Mouse (Mus musculus): ENCODE measurements around the gene Baz2b. TPM values are rescaled to one million over a fixed set of nuclear protein-coding genes. Genes with fewer than 3 reads are reported as not detected.

Baz2b gene
- polyA plus RNA-seq, 1 experiment from 2014 or later: 15.2 TPM

DNA sequence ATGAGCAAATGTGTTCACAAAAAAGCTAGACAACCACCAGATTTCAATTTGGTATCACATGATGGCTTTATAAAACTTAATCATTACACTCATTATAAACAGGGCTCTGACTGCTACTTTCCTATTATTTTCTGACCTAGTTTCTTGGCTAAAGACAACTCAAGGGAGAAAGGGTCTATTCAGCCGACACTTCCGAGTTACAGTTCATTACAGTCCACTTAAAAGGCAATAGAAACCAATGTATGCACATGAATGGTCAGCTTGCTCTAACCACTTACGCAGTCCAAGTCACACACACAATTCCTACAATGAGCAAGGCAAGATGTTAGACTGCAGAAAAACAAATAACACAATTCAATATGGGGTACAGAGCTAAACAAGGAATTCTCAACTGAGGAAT lies 141.2 kb downstream of the Baz2b start:
- no peaks in the 10 kb centered on the region for H3K9me3 ChIP-seq (replicated peaks; ENCODE audit: control insufficient read depth, low read length)
- no peak overlapping the region for H3K4me2 ChIP-seq (ENCODE audit: low read depth, low read length)
- ATAC-seq (ENCODE audit: low read depth): no peak
- no peaks in the 10 kb centered on the region for H3K27me3 ChIP-seq (ENCODE audit: control insufficient read depth, insufficient read depth, low read depth, low read length)
- peaks cover under 1% of the 10 kb centered on the region for H3K4me1 ChIP-seq (ENCODE audit: control insufficient read depth, low read depth, low read length)
- H3K36me3 ChIP-seq (ENCODE audit: control insufficient read depth, insufficient read depth): no peaks in the 10 kb centered on the region; the same call in 1 of the 2 replicates
- H3K4me3 ChIP-seq (ENCODE audit: low read depth, low read length): no peak overlapping the region
- WGBS (ENCODE audit: insufficient replicate concordance): 82% methylated on average over 3 of the region's 3 CpGs
- H3K27ac ChIP-seq (ENCODE audit: low read length): no peak overlapping the region
- H3K9ac ChIP-seq (ENCODE audit: low read depth, low read length): no peak overlapping the region

DNA sequence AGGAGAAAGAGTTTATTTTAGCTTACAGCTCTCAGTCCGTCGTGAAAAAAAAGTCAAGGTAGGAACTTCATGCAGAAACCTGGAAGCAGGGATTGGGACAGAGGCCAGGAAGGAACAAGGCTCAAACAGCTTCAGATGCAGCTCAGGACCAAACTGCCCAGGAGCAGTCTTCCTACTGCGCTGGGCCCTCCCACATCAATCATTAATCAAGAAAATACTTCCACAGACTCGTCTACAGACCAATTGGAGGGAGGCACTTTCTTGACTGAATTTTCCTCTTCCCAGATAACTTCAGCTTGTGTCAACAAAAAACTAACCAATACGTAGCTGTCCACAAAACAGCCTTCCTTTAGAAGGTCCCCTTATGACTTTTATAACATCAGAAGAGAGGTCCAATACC lies 144.2 kb downstream of the Baz2b start:
- no peak for ATAC-seq (ENCODE audit: low read depth)
- Histone ChIP-seq H3K9ac (ENCODE audit: low read depth, low read length) (no peak overlapping the region), H3K4me2 (ENCODE audit: low read depth, low read length) (no peak overlapping the region), H3K36me3 (ENCODE audit: control insufficient read depth, insufficient read depth) (no peaks in the 10 kb centered on the region; the same call in 1 of the 2 replicates), H3K4me3 (ENCODE audit: low read depth, low read length) (no peak overlapping the region), H3K27ac (ENCODE audit: low read length) (no peak overlapping the region), H3K9me3 (replicated peaks; ENCODE audit: control insufficient read depth, low read length) (no peaks in the 10 kb centered on the region), H3K4me1 (ENCODE audit: control insufficient read depth, low read depth, low read length) (peaks cover 1% of the 10 kb centered on the region), H3K27me3 (ENCODE audit: control insufficient read depth, insufficient read depth, low read depth, low read length) (no peaks in the 10 kb centered on the region)
- 78% methylated on average over 5 of the region's 5 CpGs for WGBS (ENCODE audit: insufficient replicate concordance)

DNA sequence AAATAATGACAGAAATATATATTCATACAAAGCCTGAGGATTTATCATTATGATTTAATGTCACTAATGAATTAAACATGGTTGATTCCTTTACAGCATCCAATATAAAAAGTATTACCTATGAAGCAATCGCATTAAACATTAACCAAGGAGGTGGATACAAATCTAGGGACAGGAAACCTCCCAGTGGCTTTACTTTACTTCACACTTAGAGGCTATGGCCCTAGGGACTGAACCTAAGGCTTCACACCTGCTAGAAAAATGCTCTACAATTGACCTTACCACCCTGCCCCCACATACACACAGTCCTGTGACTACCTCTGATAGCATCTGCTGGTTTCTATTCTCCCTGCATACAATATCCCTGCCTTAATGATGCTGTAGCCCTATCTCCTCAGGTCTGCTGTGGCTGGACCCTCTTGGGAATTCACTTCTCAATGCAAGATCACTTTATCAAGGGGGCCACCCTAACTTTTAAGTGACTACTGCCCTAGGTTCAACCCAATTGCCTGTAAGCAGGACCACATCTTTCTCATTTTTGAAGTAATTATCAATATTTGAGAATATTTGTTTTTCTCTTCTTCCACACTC lies 149.4 kb downstream of the Baz2b start:
- no peaks in the 10 kb centered on the region; the same call in 1 of the 2 replicates for H3K36me3 ChIP-seq (ENCODE audit: control insufficient read depth, insufficient read depth)
- H3K9ac ChIP-seq (ENCODE audit: low read depth, low read length): no peak overlapping the region
- no peaks in the 10 kb centered on the region for H3K27me3 ChIP-seq (ENCODE audit: control insufficient read depth, insufficient read depth, low read depth, low read length)
- H3K4me3 ChIP-seq (ENCODE audit: low read depth, low read length): no peak overlapping the region
- H3K4me2 ChIP-seq (ENCODE audit: low read depth, low read length): no peak overlapping the region
- no peak for ATAC-seq (ENCODE audit: low read depth)
- H3K9me3 ChIP-seq (replicated peaks; ENCODE audit: control insufficient read depth, low read length): no peaks in the 10 kb centered on the region
- WGBS (ENCODE audit: insufficient replicate concordance): 88% methylated on average over 1 of the region's 1 CpGs
- no peak overlapping the region for H3K27ac ChIP-seq (ENCODE audit: low read length)
- peaks cover 12% of the 10 kb centered on the region for H3K4me1 ChIP-seq (ENCODE audit: control insufficient read depth, low read depth, low read length)

DNA sequence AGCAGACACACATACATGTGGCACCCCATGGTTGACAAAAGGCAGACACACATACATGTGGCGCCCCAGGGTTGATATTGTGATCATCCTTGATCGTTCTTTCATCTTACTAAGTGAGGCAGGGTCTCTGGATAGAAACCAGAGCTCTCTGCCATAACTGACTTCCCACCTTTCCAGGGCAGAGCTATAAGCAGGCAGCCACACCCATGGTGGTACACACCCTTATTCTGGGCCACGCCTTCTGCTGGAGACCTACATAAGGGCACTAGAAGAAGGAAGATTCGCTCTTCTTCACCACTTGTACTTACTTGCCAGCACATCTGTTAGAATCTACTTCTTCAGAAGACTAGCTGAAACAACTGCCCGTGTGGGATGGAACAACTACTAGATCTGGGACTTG lies 150.3 kb downstream of the Baz2b start:
- H3K9me3 ChIP-seq (replicated peaks; ENCODE audit: control insufficient read depth, low read length): no peaks in the 10 kb centered on the region
- WGBS (ENCODE audit: insufficient replicate concordance): 80% methylated on average over 5 of the region's 5 CpGs
- no peak overlapping the region for H3K4me3 ChIP-seq (ENCODE audit: low read depth, low read length)
- H3K4me1 ChIP-seq (ENCODE audit: control insufficient read depth, low read depth, low read length): peaks cover 12% of the 10 kb centered on the region
- H3K4me2 ChIP-seq (ENCODE audit: low read depth, low read length): no peak overlapping the region
- no peak overlapping the region for H3K27ac ChIP-seq (ENCODE audit: low read length)
- H3K9ac ChIP-seq (ENCODE audit: low read depth, low read length): no peak overlapping the region
- no peaks in the 10 kb centered on the region; the same call in 1 of the 2 replicates for H3K36me3 ChIP-seq (ENCODE audit: control insufficient read depth, insufficient read depth)
- H3K27me3 ChIP-seq (ENCODE audit: control insufficient read depth, insufficient read depth, low read depth, low read length): no peaks in the 10 kb centered on the region
- peak; percentile 32; the same call in 1 of the 2 replicates for ATAC-seq (ENCODE audit: low read depth)

DNA sequence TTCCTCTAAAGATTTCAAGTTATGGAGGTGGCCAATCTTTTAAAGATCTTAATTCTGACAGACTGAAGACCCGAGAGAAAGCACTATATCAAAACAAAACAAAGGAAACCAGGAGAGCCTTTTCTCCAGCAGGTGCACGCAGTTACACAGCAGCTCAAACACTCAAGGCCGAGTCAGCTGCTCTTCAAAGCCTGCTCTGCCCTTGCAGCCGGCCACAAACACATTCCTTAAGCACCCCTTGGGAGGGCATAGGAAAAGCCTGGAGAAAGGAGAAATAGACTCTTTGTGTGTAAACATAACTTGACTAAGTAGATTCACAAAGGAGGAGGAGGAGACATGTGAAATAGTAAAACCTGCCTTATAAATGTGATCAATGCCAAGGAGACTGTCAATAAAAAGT lies 153.6 kb downstream of the Baz2b start:
- no peak overlapping the region for H3K9ac ChIP-seq (ENCODE audit: low read depth, low read length)
- 58% methylated on average over 4 of the region's 4 CpGs for WGBS (ENCODE audit: insufficient replicate concordance)
- no peaks in the 10 kb centered on the region for H3K9me3 ChIP-seq (replicated peaks; ENCODE audit: control insufficient read depth, low read length)
- no peaks in the 10 kb centered on the region for H3K27me3 ChIP-seq (ENCODE audit: control insufficient read depth, insufficient read depth, low read depth, low read length)
- H3K4me2 ChIP-seq (ENCODE audit: low read depth, low read length): no peak overlapping the region
- no peak overlapping the region for H3K4me3 ChIP-seq (ENCODE audit: low read depth, low read length)
- H3K4me1 ChIP-seq (ENCODE audit: control insufficient read depth, low read depth, low read length): peaks cover 12% of the 10 kb centered on the region
- H3K36me3 ChIP-seq (ENCODE audit: control insufficient read depth, insufficient read depth): no peaks in the 10 kb centered on the region
- no peak overlapping the region for H3K27ac ChIP-seq (ENCODE audit: low read length)
- ATAC-seq (ENCODE audit: low read depth): no peak

DNA sequence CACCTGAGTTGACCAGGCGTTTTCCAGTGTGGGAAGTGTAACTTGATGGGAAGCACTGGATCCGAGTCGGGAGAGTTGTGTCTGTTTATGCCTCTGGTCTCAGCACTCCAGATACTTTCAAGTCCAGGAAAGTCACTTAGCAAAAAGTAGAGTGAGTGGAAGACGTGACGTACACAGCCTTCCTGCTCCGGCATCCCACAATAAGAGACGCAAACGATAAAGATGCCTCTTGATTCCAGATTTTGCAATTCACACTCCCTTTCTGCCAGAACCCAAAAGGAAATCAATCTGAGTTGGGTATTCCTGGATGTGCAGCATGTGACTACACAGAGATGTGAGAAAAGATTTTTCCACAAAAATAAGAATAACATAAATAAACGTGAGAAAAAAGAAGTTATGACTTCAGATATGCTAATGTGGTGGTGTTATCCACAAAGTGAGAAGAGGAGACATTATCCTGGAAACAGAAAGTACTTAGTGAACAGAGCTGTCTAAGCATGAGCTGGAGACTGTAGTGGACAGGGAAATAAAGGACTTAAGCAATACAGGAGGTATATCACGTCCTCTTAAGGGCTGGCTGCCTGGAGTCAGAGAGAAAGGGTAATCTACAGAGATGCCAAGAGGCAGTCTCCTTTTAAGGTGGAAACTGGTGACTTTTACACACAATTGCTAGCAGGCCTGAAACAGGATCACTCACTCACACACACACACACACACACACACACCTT lies 154.7 kb downstream of the Baz2b start:
- H3K9me3 ChIP-seq (replicated peaks; ENCODE audit: control insufficient read depth, low read length): no peaks in the 10 kb centered on the region
- WGBS (ENCODE audit: insufficient replicate concordance): 71% methylated on average over 10 of the region's 10 CpGs
- H3K4me2 ChIP-seq (ENCODE audit: low read depth, low read length): no peak overlapping the region
- no peaks in the 10 kb centered on the region for H3K27me3 ChIP-seq (ENCODE audit: control insufficient read depth, insufficient read depth, low read depth, low read length)
- no peak overlapping the region for H3K4me3 ChIP-seq (ENCODE audit: low read depth, low read length)
- ATAC-seq (ENCODE audit: low read depth): no peak
- no peaks in the 10 kb centered on the region for H3K36me3 ChIP-seq (ENCODE audit: control insufficient read depth, insufficient read depth)
- peaks cover 11% of the 10 kb centered on the region for H3K4me1 ChIP-seq (ENCODE audit: control insufficient read depth, low read depth, low read length)
- no peak overlapping the region for H3K27ac ChIP-seq (ENCODE audit: low read length)
- H3K9ac ChIP-seq (ENCODE audit: low read depth, low read length): no peak overlapping the region

DNA sequence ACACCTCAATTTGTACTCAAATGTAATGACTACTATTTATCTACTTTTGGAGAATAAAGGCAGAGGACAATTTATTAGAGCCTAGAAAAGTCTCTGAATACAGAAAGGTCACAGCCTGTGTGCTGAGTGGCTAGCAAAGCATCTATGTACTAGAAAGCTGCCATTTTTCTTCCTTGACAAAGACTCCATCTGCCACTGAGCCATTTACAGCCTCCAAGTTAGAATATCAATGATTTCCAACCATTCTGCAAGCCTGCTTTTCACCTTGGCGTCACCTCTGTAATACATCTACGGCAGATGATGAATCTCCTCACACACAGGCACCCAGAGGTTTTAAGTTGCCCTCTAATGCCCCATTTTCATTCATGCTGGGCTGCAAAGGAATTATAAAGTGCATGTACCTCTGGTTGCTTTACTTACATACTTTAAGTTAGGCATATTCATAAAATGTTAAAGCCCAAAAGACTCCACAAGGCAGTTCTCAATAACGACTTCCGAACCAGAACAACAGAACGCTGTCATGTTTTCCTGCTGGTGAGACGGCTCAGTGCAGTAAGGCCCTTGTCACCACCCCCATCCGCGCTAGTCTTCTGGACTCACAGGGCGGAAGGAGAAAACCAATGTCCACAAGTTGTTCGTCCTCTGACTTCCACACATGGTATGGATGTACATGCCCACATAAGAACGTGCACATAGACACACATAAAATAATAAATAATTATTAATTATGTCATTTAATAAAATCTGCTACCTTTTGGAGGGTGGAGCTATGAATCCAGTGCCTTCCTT lies 156.2 kb downstream of the Baz2b start:
- ATAC-seq (ENCODE audit: low read depth): no peak
- Histone ChIP-seq H3K9ac (ENCODE audit: low read depth, low read length) (no peak overlapping the region), H3K27ac (ENCODE audit: low read length) (no peak overlapping the region), H3K27me3 (ENCODE audit: control insufficient read depth, insufficient read depth, low read depth, low read length) (no peaks in the 10 kb centered on the region), H3K9me3 (replicated peaks; ENCODE audit: control insufficient read depth, low read length) (no peaks in the 10 kb centered on the region), H3K4me2 (ENCODE audit: low read depth, low read length) (no peak overlapping the region), H3K4me3 (ENCODE audit: low read depth, low read length) (no peak overlapping the region), H3K36me3 (ENCODE audit: control insufficient read depth, insufficient read depth) (no peaks in the 10 kb centered on the region), H3K4me1 (ENCODE audit: control insufficient read depth, low read depth, low read length) (peaks cover 3% of the 10 kb centered on the region)
- 75% methylated on average over 11 of the region's 11 CpGs for WGBS (ENCODE audit: insufficient replicate concordance)

DNA sequence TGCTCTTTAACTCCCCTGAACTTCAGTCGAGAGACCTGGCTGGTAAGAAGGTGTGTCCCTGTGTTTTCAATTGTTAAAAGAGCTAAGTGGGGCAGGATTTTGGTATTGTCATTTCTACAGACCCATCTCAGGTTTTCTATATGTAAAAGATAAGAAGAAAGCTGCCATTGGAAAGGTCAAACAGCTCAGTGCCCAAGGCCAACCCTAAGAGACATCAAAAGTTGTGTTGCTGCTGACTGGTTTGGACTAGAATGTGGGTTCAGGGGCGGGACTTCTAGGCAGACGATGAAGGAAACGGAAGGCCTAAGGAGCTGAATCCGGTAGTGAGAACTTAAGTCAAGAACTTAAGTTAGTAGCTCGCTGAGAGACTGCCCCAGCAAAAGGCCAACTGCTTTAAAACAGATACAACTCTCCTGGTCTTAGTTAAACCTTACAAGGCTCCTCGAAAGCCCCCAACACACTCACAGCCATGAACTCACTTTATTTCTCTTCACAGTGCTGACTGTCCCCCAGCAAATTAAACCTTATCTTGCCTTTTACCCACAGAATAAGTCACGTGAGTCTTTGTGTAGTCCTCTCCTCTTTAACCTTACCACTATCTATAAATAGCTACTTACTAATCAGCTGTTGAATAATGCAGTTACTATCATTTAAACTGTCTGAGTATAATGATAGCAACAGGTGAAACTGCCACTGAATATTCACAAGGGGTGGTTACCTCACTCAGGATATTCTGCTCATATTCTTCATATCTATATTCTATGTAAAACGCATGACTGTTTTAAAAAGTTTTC lies 158.8 kb downstream of the Baz2b start:
- Histone ChIP-seq H3K4me3 (ENCODE audit: low read depth, low read length) (no peak overlapping the region), H3K9me3 (replicated peaks; ENCODE audit: control insufficient read depth, low read length) (no peaks in the 10 kb centered on the region), H3K27me3 (ENCODE audit: control insufficient read depth, insufficient read depth, low read depth, low read length) (no peaks in the 10 kb centered on the region), H3K9ac (ENCODE audit: low read depth, low read length) (no peak overlapping the region), H3K4me2 (ENCODE audit: low read depth, low read length) (no peak overlapping the region), H3K27ac (ENCODE audit: low read length) (no peak overlapping the region), H3K4me1 (ENCODE audit: control insufficient read depth, low read depth, low read length) (peaks cover 10% of the 10 kb centered on the region), H3K36me3 (ENCODE audit: control insufficient read depth, insufficient read depth) (no peaks in the 10 kb centered on the region)
- ATAC-seq (ENCODE audit: low read depth): no peak
- 47% methylated on average over 9 of the region's 9 CpGs for WGBS (ENCODE audit: insufficient replicate concordance)
